Comparison of ENCODE assay signal across 17 mouse cellular contexts in the genomic region with DNA sequence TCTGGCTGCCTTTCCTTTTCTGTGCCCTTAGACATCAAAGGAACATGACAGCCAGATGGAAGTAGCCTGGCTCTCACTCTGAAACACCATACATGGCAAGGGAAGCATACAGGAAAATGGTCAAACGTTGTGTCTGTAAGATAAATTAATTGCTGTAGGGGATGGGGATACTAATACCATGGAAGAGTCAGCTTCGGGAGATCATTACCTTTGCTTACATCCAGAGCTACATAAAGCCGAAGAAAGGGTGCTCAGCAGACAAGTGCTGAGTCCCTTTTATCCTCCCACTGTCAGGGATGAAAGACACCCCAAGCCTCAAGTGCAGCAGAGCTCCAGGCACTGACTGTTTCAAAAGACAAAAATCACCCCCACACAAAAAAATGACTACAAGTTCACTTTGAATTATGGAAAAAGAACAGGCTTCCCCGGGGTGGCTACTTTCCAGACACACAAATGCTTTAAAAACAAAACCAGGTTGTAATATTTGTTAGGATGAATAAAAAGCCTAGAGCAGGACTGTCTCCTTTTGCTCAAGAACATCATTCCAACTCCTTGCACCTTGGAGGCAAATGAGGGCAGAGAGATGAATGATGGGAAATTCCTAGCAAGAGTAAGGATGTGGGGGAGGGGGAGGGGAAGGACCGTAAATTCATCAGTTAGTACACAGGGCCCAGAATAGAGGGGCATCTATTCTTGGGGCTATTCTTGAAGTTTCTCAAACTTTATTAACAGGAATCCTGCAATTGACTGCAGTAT.
"Had no signal": no experiment of that assay in that cellular context is flagged by ENCODE, and none has a peak within 500 bp of the region (broad histone marks: within the 10 kb centered on the region; RNA-seq: fewer than 3 reads in every experiment).

No protein-coding gene starts in this region.

- H3K4me2 ChIP-seq: kidney, embryonic 15.5 days; liver, embryonic 13.5 days; neural tube, embryonic 12.5 days; neural tube, embryonic 15.5 days; stomach, embryonic 15.5 days had no signal

- H3K4me3 ChIP-seq: kidney, embryonic 15.5 days; left cerebral cortex, adult 2 months; liver, embryonic 13.5 days; neural tube, embryonic 12.5 days; neural tube, embryonic 15.5 days; stomach, embryonic 15.5 days had no signal

- H3K27me3 ChIP-seq: kidney, embryonic 15.5 days; liver, embryonic 13.5 days; neural tube, embryonic 12.5 days; neural tube, embryonic 15.5 days; stomach, embryonic 15.5 days had no signal

- H3K4me1 ChIP-seq: kidney, embryonic 15.5 days; liver, embryonic 13.5 days; neural tube, embryonic 12.5 days; neural tube, embryonic 15.5 days; stomach, embryonic 15.5 days had no signal

- H3K9me3 ChIP-seq: kidney, embryonic 15.5 days; liver, embryonic 13.5 days; neural tube, embryonic 12.5 days; neural tube, embryonic 15.5 days; stomach, embryonic 15.5 days had no signal

- DNase-seq: kidney, adult 8-10 months; kidney, postnatal 10 days; kidney, postnatal 36 days; layer of hippocampus, postnatal 36 days; liver, embryonic 13.5 days; lung, adult 2 months; lung, postnatal 14 days; lung, postnatal 4 days; retina, postnatal 1 day; right cerebral cortex, postnatal 25 days; spleen, adult 18-20 months; thymus, postnatal 25 days had no signal

- H3K9ac ChIP-seq: kidney, embryonic 15.5 days; liver, embryonic 13.5 days; neural tube, embryonic 12.5 days; neural tube, embryonic 15.5 days; stomach, embryonic 15.5 days had no signal

- H3K27ac ChIP-seq: kidney, embryonic 15.5 days; left cerebral cortex, adult 2 months; liver, embryonic 13.5 days; neural tube, embryonic 12.5 days; neural tube, embryonic 15.5 days; stomach, embryonic 15.5 days had no signal

- H3K36me3 ChIP-seq: kidney, embryonic 15.5 days; liver, embryonic 13.5 days; neural tube, embryonic 12.5 days; neural tube, embryonic 15.5 days; stomach, embryonic 15.5 days had no signal
